ENCODE assay signal across 20 mouse cellular contexts in the genomic region with DNA sequence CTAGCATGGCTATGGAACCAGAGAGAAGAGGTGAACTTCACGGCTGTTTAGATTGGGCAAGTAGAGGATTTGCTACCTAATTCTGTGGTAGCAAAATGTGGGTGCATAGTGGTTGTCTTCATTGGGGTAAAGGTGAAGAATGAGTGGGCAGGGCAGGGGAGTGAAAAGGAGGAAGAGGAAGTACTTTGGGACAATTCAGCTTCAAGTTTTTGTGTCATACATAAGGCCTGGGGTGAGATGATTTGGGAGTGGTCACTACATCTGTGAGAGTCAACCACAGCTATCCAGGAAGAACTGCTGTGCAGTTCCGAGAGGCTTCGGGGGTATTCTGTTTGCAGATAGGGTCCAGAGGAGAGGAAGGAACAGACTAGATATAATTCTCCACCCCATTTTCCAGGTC.
DNase-seq lines count a peak whose midpoint lies in the region; ATAC-seq lines count a peak whose summit lies in the region.
"Had no signal": no experiment of that assay in that cellular context is flagged by ENCODE, and none has a peak within 500 bp of the region (broad histone marks: within the 10 kb centered on the region; RNA-seq: fewer than 3 reads in every experiment).

No protein-coding gene starts in this region.

- peak; percentile 1 for DNase-seq in lung, postnatal 25 days (ENCODE audit: low spot score)
- no peak for DNase-seq in lung, postnatal 4 days
- DNase-seq in left cerebral cortex, postnatal 14 days (ENCODE audit: low spot score in 2 of 2) = no peak
- no peak for DNase-seq in layer of hippocampus, postnatal 25 days (ENCODE audit: extremely low spot score in 1 of 2, low spot score in 1 of 2)
- DNase-seq in embryo, embryonic 9.5 days (ENCODE audit: extremely low spot score) = no peak
- DNase-seq: adrenal gland, adult 2 months; adrenal gland, postnatal 10 days; adrenal gland, postnatal 25 days; cerebellum, adult 11 months; cerebellum, adult 2 months; cerebellum, adult 9-10 months; cerebellum, postnatal 10 days; cerebellum, postnatal 25 days; embryo, embryonic 11 days; forebrain, postnatal 0 days had no signal

- intact Hi-C loops in left cerebral cortex, postnatal 14 days (cut with DNase I) = no loop called here

- ATAC-seq in common myeloid progenitor, adult 5-6 weeks (replicated peaks; ENCODE audit: low read depth, poor library complexity, severe bottlenecking) = 0 out of 2 replicates have a peak, but pooled peaks have one; percentile 39
- peak; percentile 35 for ATAC-seq in granulocyte monocyte progenitor cell, adult 5-6 weeks (replicated peaks; ENCODE audit: poor library complexity, severe bottlenecking)
- peak; percentile 92 for ATAC-seq in monocyte, adult 5-6 weeks (replicated peaks; ENCODE audit: insufficient number of reproducible peaks, low FRiP score, low TSS enrichment, poor library complexity, severe bottlenecking)
- ATAC-seq: forebrain, embryonic 13.5 days; forebrain, embryonic 15.5 days; forebrain, postnatal 0 days had no signal

Comparison
In these comparisons a context has a peak if more than half of its experiments do, and no peak if none do; other contexts are left out.
1. ATAC-seq: peak in every context shown above with its lines; median percentile 92 in monocyte, adult 5-6 weeks; 39 in common myeloid progenitor, adult 5-6 weeks; 35 in granulocyte monocyte progenitor cell, adult 5-6 weeks.